Mouse (Mus musculus): Measurements from ENCODE around the gene Iars2. TPM values are rescaled to one million over a fixed set of nuclear protein-coding genes. Genes with fewer than 3 reads are reported as not detected.

The Iars2 gene
- polyA plus RNA-seq (2014; fragmentation: Illumina TruSeq; extraction: RNeasy Lipid Tissue Mini Kit (QIAGEN cat#74804); ENCODE audit: low read depth, low replicate concordance), result 35.0 TPM

DNA sequence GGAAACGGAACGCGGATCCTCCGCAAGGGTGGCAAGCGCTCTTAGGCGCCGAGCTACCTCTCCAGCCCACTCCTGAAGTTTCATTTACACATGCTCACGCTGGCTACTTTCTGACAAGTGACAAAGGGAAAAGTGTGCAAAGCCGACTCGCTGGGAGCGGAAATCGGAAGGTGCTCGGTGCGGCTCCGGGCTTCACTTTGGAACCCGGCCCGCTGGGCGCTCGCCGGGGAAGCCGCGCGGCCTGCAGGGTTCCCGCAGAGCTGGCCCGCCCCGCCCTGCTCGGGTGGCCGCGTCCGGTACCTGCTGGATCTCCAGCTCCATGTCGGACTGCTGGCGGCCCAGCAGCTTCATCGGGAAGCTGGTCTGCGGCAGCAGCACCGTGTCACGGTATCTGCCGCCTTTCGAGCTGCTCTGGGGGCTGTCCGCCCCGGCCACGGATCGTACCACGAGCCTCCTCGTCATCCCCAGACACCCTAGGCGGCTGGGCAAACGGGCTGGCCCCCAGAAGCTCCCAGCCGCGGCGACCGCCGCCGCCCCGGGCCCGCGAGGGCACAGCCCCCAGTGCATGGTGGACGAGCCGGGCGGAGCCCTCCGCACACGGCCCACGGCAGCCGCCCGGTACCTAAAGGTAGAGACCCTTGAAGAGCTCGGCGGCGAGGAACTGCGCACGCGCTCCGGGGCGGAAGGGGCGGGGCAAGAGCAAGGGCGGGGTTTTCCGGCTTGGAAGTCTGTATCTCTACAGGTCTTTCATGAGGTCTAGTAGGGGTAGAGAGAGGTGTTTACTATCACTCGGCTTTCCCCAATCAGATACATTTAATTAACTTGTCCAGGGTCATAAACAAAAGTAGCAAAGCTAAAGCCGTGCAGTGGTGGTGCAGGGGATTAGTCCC, at the start of gene Iars2:
TSS of gene Iars2 (minus strand) at position 676 of the 890 bp plus-strand sequence.

DNA sequence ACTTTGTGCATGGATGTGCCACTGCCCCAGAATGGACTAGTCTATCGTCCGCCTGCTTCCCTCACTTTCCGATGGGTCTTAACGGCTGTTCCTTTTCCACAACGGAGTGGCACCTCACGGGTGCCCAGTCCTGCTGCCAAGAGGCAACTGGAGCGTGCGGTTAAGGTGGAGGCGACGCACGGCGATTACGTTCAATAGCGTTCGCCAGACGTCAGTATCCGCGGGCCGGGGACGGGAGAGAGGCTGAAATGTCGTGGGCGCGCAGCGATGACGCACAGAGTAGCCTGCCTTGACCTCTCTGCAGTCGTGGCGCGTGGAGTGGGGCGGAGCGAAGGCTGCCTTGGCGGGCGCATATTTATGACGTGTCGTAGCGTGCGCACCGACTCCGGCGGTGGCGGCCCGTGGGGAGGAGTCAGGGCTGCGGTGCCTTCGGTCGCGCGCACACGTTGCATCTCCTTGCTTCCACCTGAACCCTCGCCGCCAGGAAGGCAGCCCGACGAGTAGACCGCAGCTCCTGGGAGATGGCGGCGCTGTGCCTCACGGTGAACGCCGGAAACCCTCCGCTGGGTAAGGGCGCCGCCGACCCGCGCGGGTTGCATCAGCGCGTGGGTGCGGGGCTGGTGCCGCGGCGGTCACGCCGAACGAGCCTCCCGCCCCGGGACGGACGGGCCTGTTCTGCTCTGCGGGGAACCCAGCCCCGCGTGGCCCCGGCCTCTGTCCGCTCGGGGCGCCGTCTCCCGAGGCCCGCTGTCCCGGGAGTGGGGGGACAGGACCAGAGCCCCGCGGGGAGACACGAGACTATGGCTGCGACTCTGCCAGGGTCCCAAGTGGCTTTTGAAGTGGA, 33.7 kb upstream of the Iars2 start, which contains the start of gene Eprs:
TSS of gene Eprs (plus strand) at position 368 of the 844 bp plus-strand sequence.

DNA sequence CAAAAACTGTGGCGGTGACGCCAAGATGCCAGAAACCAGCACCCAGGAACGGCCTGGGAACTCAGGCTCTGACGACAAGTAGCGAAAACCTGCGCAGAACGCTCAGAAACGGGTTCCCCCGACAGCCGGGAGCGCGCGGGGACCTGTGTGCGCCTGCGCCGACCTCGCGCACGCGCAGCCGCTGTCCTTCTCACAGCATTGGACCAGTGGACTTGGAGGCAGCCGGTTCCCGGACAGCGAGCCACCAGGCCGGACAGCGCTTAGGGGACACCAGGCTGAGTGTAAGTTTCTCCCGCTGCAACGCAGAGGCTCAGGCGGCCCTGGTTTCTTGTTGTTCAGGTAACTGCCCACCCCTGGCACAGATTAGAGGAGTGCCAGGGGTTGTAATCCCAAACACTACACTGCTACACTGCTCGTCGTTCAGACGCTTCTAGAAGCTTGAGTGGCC, 2.8 kb upstream of the Iars2 start, which contains the start of gene Bpnt1:
TSS of gene Bpnt1 (plus strand) at position 167 of the 448 bp plus-strand sequence.

Other genes starting within 250 kb of the Iars2 start
- 23.4 TPM for gene Rab3gap2, start 125.3 kb downstream of the Iars2 start, polyA plus RNA-seq (2014; fragmentation: Illumina TruSeq; extraction: RNeasy Lipid Tissue Mini Kit (QIAGEN cat#74804); ENCODE audit: low read depth, low replicate concordance)
- 55.1 TPM for gene Bpnt1, start 2.8 kb upstream of the Iars2 start, polyA plus RNA-seq (2014; fragmentation: Illumina TruSeq; extraction: RNeasy Lipid Tissue Mini Kit (QIAGEN cat#74804); ENCODE audit: low read depth, low replicate concordance)
- 48.6 TPM for gene Eprs, start 33.6 kb upstream of the Iars2 start, polyA plus RNA-seq (2014; fragmentation: Illumina TruSeq; extraction: RNeasy Lipid Tissue Mini Kit (QIAGEN cat#74804); ENCODE audit: low read depth, low replicate concordance)
- not detected for gene Slc30a10, start 125.5 kb upstream of the Iars2 start, polyA plus RNA-seq (2014; fragmentation: Illumina TruSeq; extraction: RNeasy Lipid Tissue Mini Kit (QIAGEN cat#74804); ENCODE audit: low read depth, low replicate concordance)

Data from adipose tissue, adult 10 weeks (tissue).